Comparison of ENCODE assay signal across 29 mouse cellular contexts in the genomic region with DNA sequence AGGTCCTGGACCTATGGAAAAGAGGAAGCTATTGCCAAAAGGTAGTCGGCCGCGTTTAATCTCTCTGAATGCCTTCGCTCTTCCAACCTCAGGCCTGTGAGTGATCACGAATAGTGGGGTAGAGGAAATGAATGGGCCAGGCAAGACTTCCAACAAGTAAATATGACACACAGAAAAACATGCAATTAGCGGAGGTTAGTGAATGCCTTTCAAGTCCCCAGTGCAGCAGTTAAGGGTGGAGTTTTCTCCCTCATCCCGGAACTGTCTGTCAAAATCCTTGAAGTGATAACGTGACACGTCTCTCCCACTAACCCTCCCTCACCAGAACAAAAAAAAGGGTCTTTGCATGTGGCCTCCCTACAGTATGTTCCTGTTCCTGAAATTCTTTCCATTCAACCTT. TPM values are rescaled to one million over a fixed set of nuclear protein-coding genes. Genes with fewer than 3 reads are reported as not detected.
DNase-seq lines count a peak whose midpoint lies in the region; ATAC-seq and TF ChIP-seq lines count a peak whose summit lies in the region.
"Had no signal": no experiment of that assay in that cellular context is flagged by ENCODE, and none has a peak within 500 bp of the region (broad histone marks: within the 10 kb centered on the region; RNA-seq: fewer than 3 reads in every experiment).

No protein-coding gene starts in this region.

- H3K9me3 ChIP-seq in forebrain, embryonic 11.5 days (ENCODE audit: control insufficient read depth, low read length): no peaks in the 10 kb centered on the region
- H3K9me3 ChIP-seq in forebrain, embryonic 14.5 days (replicated peaks; ENCODE audit: control insufficient read depth, low read length): no peaks in the 10 kb centered on the region
- no peaks in the 10 kb centered on the region for H3K9me3 ChIP-seq in forebrain, postnatal 0 days (ENCODE audit: low read length)
- H3K9me3 ChIP-seq: embryonic facial prominence, embryonic 12.5 days; embryonic facial prominence, embryonic 15.5 days; heart, embryonic 13.5 days had no signal

- peak overlapping the region; percentile 81; the same call in 1 of the 2 replicates for H3K4me2 ChIP-seq in forebrain, embryonic 11.5 days (ENCODE audit: low read depth, low read length, severe bottlenecking)
- H3K4me2 ChIP-seq in forebrain, embryonic 14.5 days (ENCODE audit: low read length): peak overlapping the region; percentile 80
- H3K4me2 ChIP-seq in forebrain, postnatal 0 days (ENCODE audit: low read depth): peak overlapping the region; percentile 75
- H3K4me2 ChIP-seq: embryonic facial prominence, embryonic 12.5 days; embryonic facial prominence, embryonic 15.5 days; heart, embryonic 13.5 days; hindbrain, embryonic 14.5 days had no signal

- H3K27ac ChIP-seq in left cerebral cortex, adult 2 months: peak overlapping the region; percentile 89
- H3K27ac ChIP-seq in forebrain, embryonic 11.5 days (ENCODE audit: low read depth, low read length): 0 out of 2 replicates have a peak overlapping the region, but pooled peaks have one; percentile 25
- H3K27ac ChIP-seq in forebrain, embryonic 14.5 days (ENCODE audit: low read depth, low read length): peak overlapping the region; percentile 87
- peak overlapping the region; percentile 93 for H3K27ac ChIP-seq in forebrain, postnatal 0 days (ENCODE audit: low read depth, low read length)
- no peak overlapping the region for H3K27ac ChIP-seq in gastrocnemius, adult 2 months
- no peak overlapping the region for H3K27ac ChIP-seq in cerebellum, adult 2 months (ENCODE audit: insufficient read depth, low read length)
- H3K27ac ChIP-seq: embryonic facial prominence, embryonic 12.5 days; embryonic facial prominence, embryonic 15.5 days; heart, embryonic 13.5 days; hindbrain, embryonic 14.5 days; hindbrain, postnatal 0 days had no signal

- H3K36me3 ChIP-seq in forebrain, embryonic 11.5 days (ENCODE audit: control insufficient read depth, insufficient read depth, low read length): no peaks in the 10 kb centered on the region
- no peaks in the 10 kb centered on the region for H3K36me3 ChIP-seq in forebrain, embryonic 14.5 days (ENCODE audit: control insufficient read depth, insufficient read depth, low read length)
- H3K36me3 ChIP-seq in forebrain, postnatal 0 days (ENCODE audit: insufficient read depth): no peaks in the 10 kb centered on the region
- H3K36me3 ChIP-seq: embryonic facial prominence, embryonic 12.5 days; embryonic facial prominence, embryonic 15.5 days; G1E; heart, embryonic 13.5 days had no signal

- peak; percentile 25; the same call in 1 of the 2 replicates for ATAC-seq in forebrain, embryonic 11.5 days (replicated peaks; ENCODE audit: low FRiP score)
- ATAC-seq in forebrain, embryonic 14.5 days: no peak; the same call in 1 of the 2 replicates
- peak; percentile 21; the same call in 1 of the 2 replicates for ATAC-seq in forebrain, postnatal 0 days
- ATAC-seq: hindbrain, postnatal 0 days; inflammation-experienced regulatory T-cells, adult 6 months; intestine, embryonic 16.5 days had no signal

- WGBS in forebrain, embryonic 11.5 days: 28% methylated on average over 9 of the region's 9 CpGs
- 8% methylated on average over 9 of the region's 9 CpGs for WGBS in forebrain, embryonic 14.5 days
- WGBS in forebrain, postnatal 0 days: 21% methylated on average over 9 of the region's 9 CpGs
- 95% methylated on average over 9 of the region's 9 CpGs for WGBS in cerebellum, adult 2 months

- no peak for TF ChIP-seq CTCF in left cerebral cortex, adult 2 months (IDR thresholded peaks at IDR 0.05)
- no peak for TF ChIP-seq CTCF in forebrain, postnatal 0 days (IDR thresholded peaks at IDR 0.05; ENCODE audit: low read depth)
- TF ChIP-seq CTCF in gastrocnemius, adult 2 months (IDR thresholded peaks at IDR 0.05): no peak
- TF ChIP-seq CTCF in cerebellum, adult 2 months (IDR thresholded peaks at IDR 0.05; ENCODE audit: borderline replicate concordance, insufficient read depth, low read depth, low read length): no peak

- H3K9ac ChIP-seq in forebrain, embryonic 11.5 days (ENCODE audit: low read length): peak overlapping the region; percentile 16; the same call in 1 of the 2 replicates
- peak overlapping the region; percentile 43 for H3K9ac ChIP-seq in forebrain, embryonic 14.5 days (ENCODE audit: low read length)
- H3K9ac ChIP-seq in forebrain, postnatal 0 days: peak overlapping the region; percentile 81
- H3K9ac ChIP-seq: embryonic facial prominence, embryonic 12.5 days; embryonic facial prominence, embryonic 15.5 days; heart, embryonic 13.5 days; hindbrain, embryonic 14.5 days had no signal

- TF ChIP-seq POLR2A in cerebellum, adult 2 months (IDR thresholded peaks at IDR 0.05; ENCODE audit: borderline replicate concordance, insufficient read depth, low read length): no peak

- no peak for DNase-seq in left cerebral cortex, adult 2 months (ENCODE audit: extremely low spot score in 1 of 2, low spot score in 2 of 2)
- no peak for DNase-seq in left cerebral cortex, postnatal 14 days (ENCODE audit: low spot score in 2 of 2)
- DNase-seq in forebrain, embryonic 11.5 days (ENCODE audit: low spot score): no peak
- DNase-seq in forebrain, embryonic 14.5 days (ENCODE audit: low spot score): peak; percentile 68
- peak; percentile 63 for DNase-seq in forebrain, postnatal 0 days
- DNase-seq in ovary, postnatal 10 days (ENCODE audit: low spot score): no peak
- no peak for DNase-seq in gastrocnemius, adult 2 months
- DNase-seq in cerebellum, adult 2 months: no peak
- DNase-seq: adrenal gland, adult 2 months; adrenal gland, postnatal 14 days; B cell, adult 2 months; cerebellum, adult 11-12 months; cerebellum, adult 9-10 months; cerebellum, postnatal 14 days; gastrocnemius, postnatal 25 days; heart, adult 18-20 months; heart, postnatal 14 days; heart, postnatal 4 days; kidney, adult 18-20 months had no signal

- H3K4me1 ChIP-seq in forebrain, embryonic 11.5 days (replicated peaks; ENCODE audit: control insufficient read depth, insufficient read depth, low read length): peaks cover 18% of the 10 kb centered on the region
- H3K4me1 ChIP-seq in forebrain, embryonic 14.5 days (ENCODE audit: control insufficient read depth, insufficient read depth, low read length): peaks cover 25% of the 10 kb centered on the region
- H3K4me1 ChIP-seq in forebrain, postnatal 0 days (ENCODE audit: insufficient read depth): peaks cover 30% of the 10 kb centered on the region
- no peaks in the 10 kb centered on the region for H3K4me1 ChIP-seq in cerebellum, adult 2 months (ENCODE audit: control insufficient read depth, insufficient read depth, low read length)

- intact Hi-C loops in left cerebral cortex, adult 2 months (cut with DNase I): loop anchor here (2.0 to 5.0 kb wide), 2 partner anchors 61 to 285 kb away; partner anchors contain the start of gene Efcab6
- intact Hi-C loops in left cerebral cortex, postnatal 14 days (cut with DNase I): loop anchor here (5.0 kb wide), 3 partner anchors 65 to 285 kb away; partner anchors contain the start of gene Efcab6
- intact Hi-C loops in gastrocnemius, adult 2 months (cut with DNase I): no loop called here

- peaks cover 3% of the 10 kb centered on the region; the same call in 1 of the 2 replicates for H3K27me3 ChIP-seq in forebrain, embryonic 11.5 days (ENCODE audit: control insufficient read depth, insufficient read depth, low read length)
- H3K27me3 ChIP-seq in forebrain, embryonic 14.5 days (replicated peaks; ENCODE audit: control insufficient read depth, insufficient read depth, low read length): no peaks in the 10 kb centered on the region
- H3K27me3 ChIP-seq in forebrain, postnatal 0 days (ENCODE audit: insufficient read depth, low read length): no peaks in the 10 kb centered on the region
- peaks cover 2% of the 10 kb centered on the region; the same call in 1 of the 2 replicates for H3K27me3 ChIP-seq in cerebellum, adult 2 months (ENCODE audit: control insufficient read depth, insufficient read depth, low read length)

- peak overlapping the region; percentile 54 for H3K4me3 ChIP-seq in left cerebral cortex, adult 2 months
- H3K4me3 ChIP-seq in forebrain, embryonic 11.5 days (ENCODE audit: low read depth, low read length): no peak overlapping the region
- peak overlapping the region; percentile 67 for H3K4me3 ChIP-seq in forebrain, embryonic 14.5 days (ENCODE audit: low read depth, low read length)
- H3K4me3 ChIP-seq in forebrain, postnatal 0 days (ENCODE audit: low read depth, low read length): peak overlapping the region; percentile 74
- H3K4me3 ChIP-seq in gastrocnemius, adult 2 months: no peak overlapping the region
- H3K4me3 ChIP-seq in cerebellum, adult 2 months (replicated peaks; ENCODE audit: insufficient read depth, low read depth, low read length): no peak overlapping the region
- H3K4me3 ChIP-seq: embryonic facial prominence, embryonic 12.5 days; embryonic facial prominence, embryonic 15.5 days; heart, embryonic 13.5 days had no signal

RNA-seq across cellular contexts. Expression of gene Mpped1, which starts 3.0 kb away (rescaled TPM):
- 100 to 1,000 TPM; 201 to 208 TPM for total RNA-seq in left cerebral cortex, adult 2 months (2021)
- total RNA-seq in left cerebral cortex, postnatal 14 days (2021): 100 to 1,000 TPM; 217 to 234 TPM
- 39.2 and 40.6 TPM in 2 replicates for polyA plus RNA-seq in forebrain, embryonic 11.5 days (2014; fragmentation: Nextera tagmentation; extraction: Ambion mirVana)
- 194 and 262 TPM in 2 replicates for polyA plus RNA-seq in forebrain, embryonic 14.5 days (2014; fragmentation: Nextera tagmentation; extraction: Ambion mirVana)
- total RNA-seq in forebrain, postnatal 0 days (2014; rRNA removed): 352 and 534 TPM in 2 replicates
- 227 and 361 TPM in 2 replicates for polyA plus RNA-seq in forebrain, postnatal 0 days (2015; fragmentation: Nextera tagmentation; extraction: Ambion mirVana)
- not detected for total RNA-seq in gastrocnemius, adult 2 months (2021)
- 9.7 and 12.0 TPM in 2 replicates for polyA plus RNA-seq in cerebellum, adult 2 months (2012; rRNA removed)
- total RNA-seq: adrenal gland, adult 2 months; adrenal gland, postnatal 14 days; G1E; gastrocnemius, adult 8-10 months; gastrocnemius, postnatal 25 days; heart, adult 18-20 months; heart, postnatal 14 days; heart, postnatal 4 days had no signal
- polyA plus RNA-seq: adrenal gland, adult 2 months; G1E; inflammation-experienced regulatory T-cells, adult 6 months had no signal

RNA-seq across cellular contexts. Expression of gene Scube1, which starts 57.5 kb away (rescaled TPM):
- total RNA-seq in left cerebral cortex, adult 2 months (2021): 10 to 100 TPM; 72.2 to 74.2 TPM
- 10 to 100 TPM; 58.6 to 65.6 TPM for total RNA-seq in left cerebral cortex, postnatal 14 days (2021)
- polyA plus RNA-seq in forebrain, embryonic 11.5 days (2014; fragmentation: Nextera tagmentation; extraction: Ambion mirVana): 33.9 and 38.0 TPM in 2 replicates
- polyA plus RNA-seq in forebrain, embryonic 14.5 days (2014; fragmentation: Nextera tagmentation; extraction: Ambion mirVana): 8.2 and 13.6 TPM in 2 replicates
- total RNA-seq in forebrain, postnatal 0 days (2014; rRNA removed): 28.1 and 33.5 TPM in 2 replicates
- 9.7 and 12.0 TPM in 2 replicates for polyA plus RNA-seq in forebrain, postnatal 0 days (2015; fragmentation: Nextera tagmentation; extraction: Ambion mirVana)
- under 1 TPM; 0.18 to 0.45 TPM for total RNA-seq in gastrocnemius, adult 2 months (2021)
- polyA plus RNA-seq in cerebellum, adult 2 months (2012; rRNA removed): 2.9 and 3.1 TPM in 2 replicates
- total RNA-seq: CH12.LX had no signal
- polyA plus RNA-seq: G1E; inflammation-experienced regulatory T-cells, adult 6 months had no signal

Comparison
In these comparisons a context has a peak if more than half of its experiments do, and no peak if none do; other contexts are left out.
1. DNase-seq: peak in forebrain, embryonic 14.5 days (single experiment) and forebrain, postnatal 0 days (single experiment); none in left cerebral cortex, adult 2 months (0 of 2), left cerebral cortex, postnatal 14 days (0 of 2), forebrain, embryonic 11.5 days (single experiment), ovary, postnatal 10 days (single experiment), gastrocnemius, adult 2 months (single experiment) and cerebellum, adult 2 months (0 of 2).
2. H3K4me3 ChIP-seq: peak in left cerebral cortex, adult 2 months (single experiment), forebrain, embryonic 14.5 days (single experiment) and forebrain, postnatal 0 days (single experiment); none in forebrain, embryonic 11.5 days (single experiment), gastrocnemius, adult 2 months (single experiment) and cerebellum, adult 2 months (single experiment).
3. H3K27ac ChIP-seq: peak in left cerebral cortex, adult 2 months (single experiment), forebrain, embryonic 11.5 days (single experiment), forebrain, embryonic 14.5 days (single experiment) and forebrain, postnatal 0 days (single experiment); none in gastrocnemius, adult 2 months (single experiment) and cerebellum, adult 2 months (single experiment).
4. H3K9ac ChIP-seq: peak in every context shown above with its lines; median percentile 81 in forebrain, postnatal 0 days; 43 in forebrain, embryonic 14.5 days; 16 in forebrain, embryonic 11.5 days.
5. RNA of gene Mpped1, which starts 3.0 kb away (total RNA-seq): 352 to 534 TPM in forebrain, postnatal 0 days, 217 to 234 TPM in left cerebral cortex, postnatal 14 days and 201 to 208 TPM in left cerebral cortex, adult 2 months; not detected in gastrocnemius, adult 2 months; every median in the first group is over 100 times any median in the second.
6. RNA of gene Scube1, which starts 57.5 kb away (total RNA-seq): 72.2 to 74.2 TPM in left cerebral cortex, adult 2 months, 58.6 to 65.6 TPM in left cerebral cortex, postnatal 14 days and 28.1 to 33.5 TPM in forebrain, postnatal 0 days; 0.18 to 0.45 TPM in gastrocnemius, adult 2 months; every median in the first group is over 10 times any median in the second.
7. Peak in every context shown above with its lines, with median percentiles within 50 percentile points of each other: H3K4me2 ChIP-seq.